Mouse (Mus musculus) CH12.LX (cell line): ENCODE data around the gene BC004004.

Experiments used
- EP300 ChIP-seq: IDR thresholded peaks from 2 replicates; pipeline ENCODE4 v1.6.1; 2011; ENCODE audit warnings: low read length, improper control_type of control experiment
- NELFE ChIP-seq: IDR thresholded peaks from 2 replicates; pipeline ENCODE4 v1.6.1; 2011; ENCODE audit warnings: low read depth, low read length, improper control_type of control experiment
- ZNF384 ChIP-seq: IDR thresholded peaks from 2 replicates; pipeline ENCODE4 v1.6.1; 2012; ENCODE audit warnings: low read depth, low read length, improper control_type of control experiment, inconsistent platforms

DNA sequence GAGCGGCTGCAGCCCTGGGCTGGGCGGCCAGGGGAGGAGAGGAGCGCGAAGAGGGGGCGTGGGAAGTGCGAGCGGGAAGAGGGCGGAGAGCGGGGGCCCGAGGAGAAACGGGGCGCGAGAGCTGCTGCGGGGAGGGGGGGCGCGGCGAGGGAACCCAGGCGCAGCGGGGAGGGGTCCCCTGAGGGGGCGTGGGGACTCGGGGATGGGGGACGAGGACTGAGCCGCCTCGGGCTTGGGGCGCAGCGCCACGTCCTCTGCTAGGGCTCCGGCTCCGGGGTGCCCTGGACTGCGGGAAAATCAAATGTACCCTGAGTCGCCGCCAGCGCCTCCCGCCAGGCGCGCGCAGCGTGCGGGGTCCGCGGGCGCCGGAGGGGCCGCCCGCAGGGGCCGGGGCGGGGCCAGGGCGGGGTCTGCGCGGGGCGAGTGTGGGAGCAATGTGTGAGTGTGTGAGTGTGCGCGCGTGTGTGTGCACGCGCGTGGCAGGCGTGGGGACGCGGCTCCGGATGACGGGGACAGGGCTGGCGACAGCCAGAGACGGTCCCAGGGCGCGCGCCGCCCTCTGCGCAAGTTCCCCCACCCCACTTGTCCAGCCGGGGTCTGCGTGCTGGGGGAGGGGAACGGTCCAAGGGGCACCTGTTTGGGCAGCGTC, 30.7 kb upstream of the BC004004 start, which contains the start of gene Cpne5:
- TF ChIP-seq ZNF384 (no peak), EP300 (no peak), NELFE (no peak)
